ENCODE assay signal across 19 mouse cellular contexts in the genomic region with DNA sequence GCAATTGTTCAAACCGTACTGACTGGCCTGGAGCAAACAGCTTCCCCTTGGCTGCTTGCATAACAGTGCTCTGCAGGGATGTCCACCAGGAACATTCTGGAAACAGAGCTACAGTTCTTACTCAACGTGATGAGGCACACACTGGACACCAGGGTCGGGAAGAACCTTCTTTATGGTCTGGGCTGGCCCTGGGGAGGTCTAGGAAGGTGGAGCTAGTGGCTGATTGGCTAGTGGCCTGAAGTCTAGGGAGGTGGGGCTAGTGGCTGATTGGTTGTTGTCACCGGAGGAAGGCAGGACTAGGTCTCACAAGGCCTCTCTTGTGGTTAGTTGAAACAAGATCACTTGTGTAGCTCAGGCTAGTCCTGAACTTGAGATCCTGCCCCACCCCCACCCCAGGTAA.
A peak's percentile ranks its signal among the peaks of the same experiment; 100 is the strongest.
DNase-seq lines count a peak whose midpoint lies in the region; ATAC-seq and TF ChIP-seq lines count a peak whose summit lies in the region.
"Had no signal": no experiment of that assay in that cellular context is flagged by ENCODE, and none has a peak within 500 bp of the region (broad histone marks: within the 10 kb centered on the region; RNA-seq: fewer than 3 reads in every experiment).

No protein-coding gene starts in this region.

- no peaks in the 10 kb centered on the region for H3K27me3 ChIP-seq in lung, embryonic 16.5 days (ENCODE audit: control insufficient read depth, insufficient read depth, low read depth, low read length)
- H3K27me3 ChIP-seq in forebrain, embryonic 11.5 days (ENCODE audit: control insufficient read depth, insufficient read depth, low read length): no peaks in the 10 kb centered on the region
- no peaks in the 10 kb centered on the region for H3K27me3 ChIP-seq in midbrain, postnatal 0 days (ENCODE audit: insufficient read depth, low read length)
- H3K27me3 ChIP-seq: embryonic facial prominence, embryonic 13.5 days; midbrain, embryonic 12.5 days; stomach, embryonic 15.5 days had no signal

- DNase-seq in cerebellum, postnatal 4 days (ENCODE audit: low spot score in 2 of 2): no peak
- no peak for DNase-seq in lung, postnatal 14 days
- peak; percentile 14 for DNase-seq in adipocyte (ENCODE audit: low spot score)
- DNase-seq in frontal cortex, postnatal 36 days (ENCODE audit: low spot score in 2 of 2): no peak
- DNase-seq in forebrain, embryonic 11.5 days (ENCODE audit: low spot score): no peak
- no peak for DNase-seq in midbrain, postnatal 0 days (ENCODE audit: low spot score)
- DNase-seq: heart, adult 2 months; layer of hippocampus, adult 9-11 months; lung, postnatal 4 days; spleen, adult 18-20 months; thymus, postnatal 14 days had no signal

- H3K36me3 ChIP-seq in lung, embryonic 16.5 days (ENCODE audit: control insufficient read depth, insufficient read depth, low read length): peaks cover 2% of the 10 kb centered on the region; the same call in 1 of the 2 replicates
- no peaks in the 10 kb centered on the region for H3K36me3 ChIP-seq in forebrain, embryonic 11.5 days (ENCODE audit: control insufficient read depth, insufficient read depth, low read length)
- H3K36me3 ChIP-seq in midbrain, postnatal 0 days (ENCODE audit: insufficient read depth, low read length): no peaks in the 10 kb centered on the region
- H3K36me3 ChIP-seq: midbrain, embryonic 12.5 days had no signal

- H3K4me1 ChIP-seq in lung, embryonic 16.5 days (replicated peaks; ENCODE audit: control insufficient read depth, insufficient read depth, low read length): peaks cover 17% of the 10 kb centered on the region
- no peaks in the 10 kb centered on the region for H3K4me1 ChIP-seq in forebrain, embryonic 11.5 days (replicated peaks; ENCODE audit: control insufficient read depth, insufficient read depth, low read length)
- no peaks in the 10 kb centered on the region for H3K4me1 ChIP-seq in midbrain, postnatal 0 days (ENCODE audit: insufficient read depth, low read length)

- H3K9ac ChIP-seq in lung, embryonic 16.5 days (ENCODE audit: low read length): no peak overlapping the region
- no peak overlapping the region for H3K9ac ChIP-seq in forebrain, embryonic 11.5 days (ENCODE audit: low read length)
- H3K9ac ChIP-seq in midbrain, postnatal 0 days (replicated peaks; ENCODE audit: low read length, poor library complexity, severe bottlenecking): no peak overlapping the region
- H3K9ac ChIP-seq: embryonic facial prominence, embryonic 13.5 days; hindbrain, embryonic 14.5 days; midbrain, embryonic 12.5 days; stomach, embryonic 15.5 days had no signal

- H3K9me3 ChIP-seq in lung, embryonic 16.5 days (ENCODE audit: control insufficient read depth, low read length): no peaks in the 10 kb centered on the region
- H3K9me3 ChIP-seq in forebrain, embryonic 11.5 days (ENCODE audit: control insufficient read depth, low read length): no peaks in the 10 kb centered on the region
- no peaks in the 10 kb centered on the region for H3K9me3 ChIP-seq in midbrain, postnatal 0 days (ENCODE audit: low read length)
- H3K9me3 ChIP-seq: embryonic facial prominence, embryonic 13.5 days; midbrain, embryonic 12.5 days; stomach, embryonic 15.5 days had no signal

- H3K4me3 ChIP-seq in lung, embryonic 16.5 days (ENCODE audit: low read length): no peak overlapping the region
- H3K4me3 ChIP-seq in forebrain, embryonic 11.5 days (ENCODE audit: low read depth, low read length): no peak overlapping the region
- H3K4me3 ChIP-seq in midbrain, postnatal 0 days (ENCODE audit: low read depth, low read length): no peak overlapping the region
- H3K4me3 ChIP-seq: embryonic facial prominence, embryonic 13.5 days; heart, adult 2 months; midbrain, embryonic 12.5 days; stomach, embryonic 15.5 days had no signal

- peak overlapping the region; percentile 5; the same call in 1 of the 2 replicates for H3K27ac ChIP-seq in lung, embryonic 16.5 days (ENCODE audit: low read length)
- no peak overlapping the region for H3K27ac ChIP-seq in forebrain, embryonic 11.5 days (ENCODE audit: low read depth, low read length)
- no peak overlapping the region for H3K27ac ChIP-seq in midbrain, postnatal 0 days (ENCODE audit: low read depth, low read length)
- H3K27ac ChIP-seq: embryonic facial prominence, embryonic 13.5 days; heart, adult 2 months; hindbrain, embryonic 14.5 days; kidney, postnatal 0 days; midbrain, embryonic 12.5 days; stomach, embryonic 15.5 days had no signal

- no peak for TF ChIP-seq CTCF in midbrain, postnatal 0 days (IDR thresholded peaks at IDR 0.05)

- no peak overlapping the region for H3K4me2 ChIP-seq in lung, embryonic 16.5 days (ENCODE audit: low read depth, low read length)
- H3K4me2 ChIP-seq in forebrain, embryonic 11.5 days (ENCODE audit: low read depth, low read length, severe bottlenecking): no peak overlapping the region
- H3K4me2 ChIP-seq in midbrain, postnatal 0 days (ENCODE audit: low read depth, low read length, poor library complexity, severe bottlenecking): no peak overlapping the region
- H3K4me2 ChIP-seq: embryonic facial prominence, embryonic 13.5 days; hindbrain, embryonic 14.5 days; midbrain, embryonic 12.5 days; stomach, embryonic 15.5 days had no signal

- 59% methylated on average over 4 of the region's 4 CpGs for WGBS in lung, embryonic 16.5 days
- 72% methylated on average over 4 of the region's 4 CpGs for WGBS in forebrain, embryonic 11.5 days
- 63% methylated on average over 4 of the region's 4 CpGs for WGBS in midbrain, postnatal 0 days

- peak; percentile 54; the same call in 1 of the 2 replicates for ATAC-seq in cerebellum, adult (ENCODE audit: insufficient number of reproducible peaks, low FRiP score, low TSS enrichment)
- no peak for ATAC-seq in lung, embryonic 16.5 days (ENCODE audit: low read depth)
- no peak for ATAC-seq in forebrain, embryonic 11.5 days (replicated peaks; ENCODE audit: low FRiP score)
- ATAC-seq in midbrain, postnatal 0 days (ENCODE audit: low FRiP score): no peak
- ATAC-seq: intestine, postnatal 0 days had no signal
